Mouse (Mus musculus): Measurements from ENCODE around the gene Crtc3.

The Crtc3 gene

GRCm38 (mm10) chr7:80639981-80640380 is 48.7 kb downstream of the Crtc3 start:
- no peak for DNase-seq (ENCODE audit: low spot score)

- DNase-seq (ENCODE audit: low spot score) = no peak
Measured at GRCm38 (mm10) chr7:80638460-80638859, 50.2 kb downstream of the Crtc3 start.

GRCm38 (mm10) chr7:80636953-80637800 is 51.5 kb downstream of the Crtc3 start:
- no peak for DNase-seq (ENCODE audit: low spot score)

GRCm38 (mm10) chr7:80636288-80636952 is 52.3 kb downstream of the Crtc3 start:
- DNase-seq (ENCODE audit: low spot score) = no peak

- no peak for DNase-seq (ENCODE audit: low spot score)
Measured at GRCm38 (mm10) chr7:80635866-80636265, 52.8 kb downstream of the Crtc3 start.

- DNase-seq (ENCODE audit: low spot score) = no peak
Measured at GRCm38 (mm10) chr7:80634741-80635140, 53.9 kb downstream of the Crtc3 start.

- no peak for DNase-seq (ENCODE audit: low spot score)
Measured at GRCm38 (mm10) chr7:80633635-80634034, 55.0 kb downstream of the Crtc3 start.

GRCm38 (mm10) chr7:80631993-80632392 is 56.7 kb downstream of the Crtc3 start:
- no peak for DNase-seq (ENCODE audit: low spot score)

GRCm38 (mm10) chr7:80631405-80631804 is 57.3 kb downstream of the Crtc3 start:
- DNase-seq (ENCODE audit: low spot score) = no peak

- no peak for DNase-seq (ENCODE audit: low spot score)
Measured at GRCm38 (mm10) chr7:80629369-80629768, 59.3 kb downstream of the Crtc3 start.

- DNase-seq (ENCODE audit: low spot score) = no peak
Measured at GRCm38 (mm10) chr7:80628708-80629183, 59.9 kb downstream of the Crtc3 start.

GRCm38 (mm10) chr7:80626943-80627342 is 61.7 kb downstream of the Crtc3 start:
- no peak for DNase-seq (ENCODE audit: low spot score)

- DNase-seq (ENCODE audit: low spot score) = no peak
Measured at GRCm38 (mm10) chr7:80625841-80626240, 62.8 kb downstream of the Crtc3 start.

GRCm38 (mm10) chr7:80623276-80623675 is 65.4 kb downstream of the Crtc3 start:
- no peak for DNase-seq (ENCODE audit: low spot score)

- no peak for DNase-seq (ENCODE audit: low spot score)
Measured at GRCm38 (mm10) chr7:80616096-80616495, 72.6 kb downstream of the Crtc3 start.

- no peak for DNase-seq (ENCODE audit: low spot score)
Measured at GRCm38 (mm10) chr7:80614042-80614441, 74.6 kb downstream of the Crtc3 start.

- no peak for DNase-seq (ENCODE audit: low spot score)
Measured at GRCm38 (mm10) chr7:80612191-80612787, 76.4 kb downstream of the Crtc3 start.

GRCm38 (mm10) chr7:80611646-80612045 is 77.0 kb downstream of the Crtc3 start:
- DNase-seq (ENCODE audit: low spot score) = no peak

- no peak for DNase-seq (ENCODE audit: low spot score)
Measured at GRCm38 (mm10) chr7:80607503-80607902, 81.2 kb downstream of the Crtc3 start.

GRCm38 (mm10) chr7:80606435-80606834 is 82.2 kb downstream of the Crtc3 start:
- DNase-seq (ENCODE audit: low spot score) = no peak

- no peak for DNase-seq (ENCODE audit: low spot score)
Measured at GRCm38 (mm10) chr7:80605557-80605930, 83.1 kb downstream of the Crtc3 start.

- no peak for DNase-seq (ENCODE audit: low spot score)
Measured at GRCm38 (mm10) chr7:80604908-80605556, 83.6 kb downstream of the Crtc3 start.
